Mouse (Mus musculus) limb, embryonic 12.5 days (tissue): ENCODE data around the gene Kctd20. TPM values are rescaled to one million over a fixed set of nuclear protein-coding genes. Genes with fewer than 3 reads are reported as not detected.

Experiments used
- ATAC-seq: fragments of 200-750 bp; cut with Nextera tagmentation; 2 replicates; pipeline ENCODE4 v1.8.0; 2017; ENCODE audit warnings: low read depth, moderate TSS enrichment; ENCODE audit not compliant: insufficient number of reproducible peaks, insufficient read depth, low FRiP score, low TSS enrichment
- H3K27ac ChIP-seq: fragments of 300-500 bp; sonication (generic); 2 replicates; pipeline ENCODE4 v1.5.1; 2016; ENCODE audit warnings: mild to moderate bottlenecking, moderate library complexity
- H3K27me3 ChIP-seq: fragments of 300-500 bp; sonication (generic); 2 replicates; pipeline ENCODE4 v1.6.1; 2016; ENCODE audit warnings: mild to moderate bottlenecking, moderate library complexity
- H3K36me3 ChIP-seq: fragments of 300-500 bp; sonication (generic); 2 replicates; pipeline ENCODE4 v1.6.1; 2016; ENCODE audit warnings: mild to moderate bottlenecking, moderate library complexity
- H3K4me1 ChIP-seq: fragments of 300-500 bp; sonication (generic); replicated peaks from 2 replicates; pipeline ENCODE4 v1.6.1; 2016
- H3K4me2 ChIP-seq: fragments of 300-500 bp; sonication (generic); 2 replicates; pipeline ENCODE4 v1.6.1; 2016; ENCODE audit warnings: mild to moderate bottlenecking, moderate library complexity
- H3K4me3 ChIP-seq: fragments of 300-500 bp; sonication (generic); replicated peaks from 2 replicates; pipeline ENCODE4 v1.5.1; 2016; ENCODE audit warnings: mild to moderate bottlenecking
- H3K9ac ChIP-seq: fragments of 300-500 bp; sonication (generic); replicated peaks from 2 replicates; pipeline ENCODE4 v1.6.1; 2016; ENCODE audit warnings: mild to moderate bottlenecking, moderate library complexity
- H3K9me3 ChIP-seq: fragments of 300-500 bp; sonication (generic); 2 replicates; pipeline ENCODE4 v1.6.1; 2016; ENCODE audit warnings: mild to moderate bottlenecking, moderate library complexity
- WGBS: fragments of 180-500 bp; shearing (Covaris S2); methylation state at CpG from one replicate; pipeline ENCODE4 v1.1.7; 2016; 5-methylcytosine and 5-hydroxymethylcytosine counted together
- polyA plus RNA-seq: library from polyadenylated mRNA; unstranded; fragments of >200 nt; fragmentation: Nextera tagmentation; extraction: Ambion mirVana; gene quantifications from 2 replicates; pipeline ENCODE4 v1.2.1, GENCODE M21; 2016

Kctd20 gene
- polyA plus RNA-seq, 1 experiment from 2014 or later: 123 TPM

- no peak for ATAC-seq
- H3K9me3 ChIP-seq: peaks cover 4% of the 10 kb centered on the region; the same call in 1 of the 2 replicates
- peak overlapping the region; percentile 70 for H3K4me3 ChIP-seq
- peak overlapping the region; percentile 89 for H3K9ac ChIP-seq
- peak overlapping the region; percentile 51; the same call in 1 of the 2 replicates for H3K27ac ChIP-seq
- H3K4me1 ChIP-seq: peaks cover 20% of the 10 kb centered on the region
- WGBS: 23% methylated on average over 9 of the region's 9 CpGs
- peak overlapping the region; percentile 89 for H3K4me2 ChIP-seq
- H3K27me3 ChIP-seq: no peaks in the 10 kb centered on the region
- peaks cover 23% of the 10 kb centered on the region for H3K36me3 ChIP-seq
These were observed 1.5 kb downstream of the Kctd20 start for GRCm38 (mm10) chr17:28953251-28953650.

GRCm38 (mm10) chr17:28954416-28954815 lies 2.7 kb downstream of the Kctd20 start:
- ATAC-seq: no peak
- Histone ChIP-seq H3K9ac (no peak overlapping the region), H3K4me2 (peak overlapping the region; percentile 89; the same call in 1 of the 2 replicates)

GRCm38 (mm10) chr17:28960597-28960996 lies 8.8 kb downstream of the Kctd20 start:
- H3K4me3 ChIP-seq: no peak overlapping the region
- no peak overlapping the region for H3K27ac ChIP-seq
- 79% methylated on average over 10 of the region's 10 CpGs for WGBS
- H3K9me3 ChIP-seq: peaks cover 4% of the 10 kb centered on the region; the same call in 1 of the 2 replicates
- peaks cover 86% of the 10 kb centered on the region for H3K36me3 ChIP-seq
- H3K9ac ChIP-seq: no peak overlapping the region
- H3K27me3 ChIP-seq: no peaks in the 10 kb centered on the region
- no peaks in the 10 kb centered on the region for H3K4me1 ChIP-seq
- no peak for ATAC-seq
- no peak overlapping the region for H3K4me2 ChIP-seq

More at GRCm38 (mm10) chr17:28954416-28954815, 2.7 kb downstream of the Kctd20 start:
- H3K9me3 ChIP-seq: peaks cover 4% of the 10 kb centered on the region; the same call in 1 of the 2 replicates
- WGBS: 97% methylated on average over 9 of the region's 9 CpGs
- H3K27me3 ChIP-seq: no peaks in the 10 kb centered on the region
- H3K4me1 ChIP-seq: peaks cover 20% of the 10 kb centered on the region
- H3K27ac ChIP-seq: no peak overlapping the region
- no peak overlapping the region for H3K4me3 ChIP-seq
- peaks cover 30% of the 10 kb centered on the region for H3K36me3 ChIP-seq

- Histone ChIP-seq H3K9ac (no peak overlapping the region), H3K4me2 (no peak overlapping the region), H3K27me3 (no peaks in the 10 kb centered on the region), H3K9me3 (no peaks in the 10 kb centered on the region; the same call in 1 of the 2 replicates), H3K36me3 (peaks cover 87% of the 10 kb centered on the region), H3K4me3 (no peak overlapping the region), H3K4me1 (no peaks in the 10 kb centered on the region), H3K27ac (no peak overlapping the region)
- no peak for ATAC-seq
- WGBS: 87% methylated on average over 10 of the region's 10 CpGs
These were observed 9.8 kb downstream of the Kctd20 start for GRCm38 (mm10) chr17:28961596-28961995.

- no peaks in the 10 kb centered on the region for H3K27me3 ChIP-seq
These were observed 15.4 kb downstream of the Kctd20 start for GRCm38 (mm10) chr17:28967021-28967610.

GRCm38 (mm10) chr17:28970122-28970521 lies 18.4 kb downstream of the Kctd20 start:
- no peak overlapping the region for H3K4me2 ChIP-seq
- H3K27ac ChIP-seq: no peak overlapping the region
- no peaks in the 10 kb centered on the region for H3K4me1 ChIP-seq
- H3K9me3 ChIP-seq: no peaks in the 10 kb centered on the region
- H3K36me3 ChIP-seq: peaks cover 100% of the 10 kb centered on the region
- H3K9ac ChIP-seq: no peak overlapping the region
- H3K4me3 ChIP-seq: no peak overlapping the region
- ATAC-seq: no peak
- H3K27me3 ChIP-seq: no peaks in the 10 kb centered on the region

More at GRCm38 (mm10) chr17:28967021-28967610, 15.4 kb downstream of the Kctd20 start:
- H3K9me3 ChIP-seq: no peaks in the 10 kb centered on the region
- no peaks in the 10 kb centered on the region for H3K4me1 ChIP-seq
- H3K4me3 ChIP-seq: no peak overlapping the region
- ATAC-seq: no peak
- WGBS: 80% methylated on average over 11 of the region's 11 CpGs
- H3K27ac ChIP-seq: no peak overlapping the region
- H3K36me3 ChIP-seq: peaks cover 100% of the 10 kb centered on the region
- no peak overlapping the region for H3K9ac ChIP-seq
- H3K4me2 ChIP-seq: no peak overlapping the region

- Histone ChIP-seq H3K9ac (no peak overlapping the region), H3K4me3 (no peak overlapping the region), H3K4me2 (no peak overlapping the region), H3K4me1 (no peaks in the 10 kb centered on the region), H3K9me3 (no peaks in the 10 kb centered on the region), H3K36me3 (peaks cover 91% of the 10 kb centered on the region), H3K27ac (no peak overlapping the region), H3K27me3 (no peaks in the 10 kb centered on the region)
- 90% methylated on average over 4 of the region's 4 CpGs for WGBS
- ATAC-seq: no peak
These were observed 27.3 kb downstream of the Kctd20 start for GRCm38 (mm10) chr17:28979091-28979490.

GRCm38 (mm10) chr17:28981081-28981480 lies 29.3 kb downstream of the Kctd20 start:
- no peaks in the 10 kb centered on the region for H3K9me3 ChIP-seq
- no peaks in the 10 kb centered on the region for H3K4me1 ChIP-seq
- H3K27ac ChIP-seq: 0 out of 2 replicates have a peak overlapping the region, but pooled peaks have one; percentile 35
- 82% methylated on average over 4 of the region's 4 CpGs for WGBS
- no peak for ATAC-seq
- no peak overlapping the region for H3K4me2 ChIP-seq
- H3K27me3 ChIP-seq: no peaks in the 10 kb centered on the region
- peaks cover 91% of the 10 kb centered on the region for H3K36me3 ChIP-seq
- no peak overlapping the region for H3K4me3 ChIP-seq
- no peak overlapping the region for H3K9ac ChIP-seq

GRCm38 (mm10) chr17:28982591-28982990 lies 30.8 kb downstream of the Kctd20 start:
- no peak for ATAC-seq
- no peak overlapping the region for H3K4me2 ChIP-seq
- H3K36me3 ChIP-seq: peaks cover 91% of the 10 kb centered on the region
- H3K9ac ChIP-seq: no peak overlapping the region
- no peaks in the 10 kb centered on the region for H3K9me3 ChIP-seq
- H3K27ac ChIP-seq: no peak overlapping the region
- H3K27me3 ChIP-seq: no peaks in the 10 kb centered on the region
- H3K4me1 ChIP-seq: no peaks in the 10 kb centered on the region
- WGBS: 34% methylated on average over 4 of the region's 4 CpGs
- H3K4me3 ChIP-seq: no peak overlapping the region

- Histone ChIP-seq H3K9me3 (no peaks in the 10 kb centered on the region), H3K4me1 (no peaks in the 10 kb centered on the region), H3K27ac (no peak overlapping the region), H3K4me2 (no peak overlapping the region), H3K27me3 (no peaks in the 10 kb centered on the region), H3K4me3 (no peak overlapping the region), H3K9ac (no peak overlapping the region), H3K36me3 (peaks cover 94% of the 10 kb centered on the region)
- no peak for ATAC-seq
- WGBS: 79% methylated on average over 1 of the region's 1 CpGs
These were observed 33.1 kb downstream of the Kctd20 start for GRCm38 (mm10) chr17:28984724-28985420.

- no peak overlapping the region for H3K4me2 ChIP-seq
These were observed 35.1 kb downstream of the Kctd20 start for GRCm38 (mm10) chr17:28986833-28987232.

More at GRCm38 (mm10) chr17:28986833-28987232, 35.1 kb downstream of the Kctd20 start:
- no peaks in the 10 kb centered on the region for H3K4me1 ChIP-seq
- no peak for ATAC-seq
- H3K27ac ChIP-seq: no peak overlapping the region
- H3K9ac ChIP-seq: no peak overlapping the region
- no peaks in the 10 kb centered on the region for H3K27me3 ChIP-seq
- H3K4me3 ChIP-seq: no peak overlapping the region
- no peaks in the 10 kb centered on the region for H3K9me3 ChIP-seq
- H3K36me3 ChIP-seq: peaks cover 99% of the 10 kb centered on the region
